Comparison of ENCODE assay signal across 7 mouse cellular contexts in genomic region chr10:14544941-14545717, GRCm38 (mm10). TPM values are rescaled to one million over a fixed set of nuclear protein-coding genes. Genes with fewer than 3 reads are reported as not detected.
DNase-seq lines count a peak whose midpoint lies in the region; ATAC-seq and TF ChIP-seq lines count a peak whose summit lies in the region.

Gene Adgrg6, minus strand, starts transcription at chr10:14545659.

- TF ChIP-seq POLR2A in thymus, adult 2 months (IDR thresholded peaks at IDR 0.05; ENCODE audit: control insufficient read depth, extremely low read depth, insufficient read depth, low read length, poor library complexity): no peak

- no peaks in the 10 kb centered on the region for H3K36me3 ChIP-seq in hindbrain, postnatal 0 days (ENCODE audit: insufficient read depth, low read length)
- H3K36me3 ChIP-seq in liver, embryonic 12.5 days: no peaks in the 10 kb centered on the region
- no peaks in the 10 kb centered on the region for H3K36me3 ChIP-seq in midbrain, postnatal 0 days (ENCODE audit: insufficient read depth, low read length)
- H3K36me3 ChIP-seq in thymus, adult 2 months (ENCODE audit: control insufficient read depth, insufficient read depth, low read length): no peaks in the 10 kb centered on the region

- peak; percentile 81 for ATAC-seq in hindbrain, postnatal 0 days
- no peak; the same call in 1 of the 2 replicates for ATAC-seq in liver, embryonic 12.5 days
- ATAC-seq in midbrain, postnatal 0 days (ENCODE audit: low FRiP score): peak; percentile 62

- under 1% methylated on average over 78 of the region's 81 CpGs for WGBS in hindbrain, postnatal 0 days
- under 1% methylated on average over 81 of the region's 81 CpGs for WGBS in liver, embryonic 12.5 days (ENCODE audit: insufficient replicate concordance)
- WGBS in midbrain, postnatal 0 days: under 1% methylated on average over 80 of the region's 81 CpGs
- WGBS in thymus, adult 2 months: 1% methylated on average over 81 of the region's 81 CpGs

- H3K9ac ChIP-seq in hindbrain, postnatal 0 days (replicated peaks; ENCODE audit: low read length): peak within 1 kb of the TSS; percentile 51
- H3K9ac ChIP-seq in liver, embryonic 12.5 days: peak within 1 kb of the TSS; percentile 27; the same call in 1 of the 2 replicates
- peak within 1 kb of the TSS; percentile 54 for H3K9ac ChIP-seq in midbrain, postnatal 0 days (replicated peaks; ENCODE audit: low read length, poor library complexity, severe bottlenecking)

- DNase-seq in adrenal gland, adult 18-20 months (ENCODE audit: low spot score in 2 of 2): peak; percentile 13 to 44
- peak; percentile 44 to 52 for DNase-seq in cerebellum, postnatal 10 days
- peak; percentile 32 for DNase-seq in gastrocnemius, postnatal 25 days
- peak; percentile 39 for DNase-seq in hindbrain, postnatal 0 days (ENCODE audit: low spot score)
- DNase-seq in midbrain, postnatal 0 days (ENCODE audit: low spot score): no peak
- no peak for DNase-seq in thymus, adult 2 months

- H3K4me3 ChIP-seq in hindbrain, postnatal 0 days (ENCODE audit: low read length): peak within 1 kb of the TSS; percentile 80
- H3K4me3 ChIP-seq in liver, embryonic 12.5 days: peak within 1 kb of the TSS; percentile 58
- H3K4me3 ChIP-seq in midbrain, postnatal 0 days (ENCODE audit: low read depth, low read length): peak within 1 kb of the TSS; percentile 80
- H3K4me3 ChIP-seq in thymus, adult 2 months (ENCODE audit: control insufficient read depth, insufficient read depth, low read length): peak within 1 kb of the TSS; percentile 1

- H3K27me3 ChIP-seq in hindbrain, postnatal 0 days (ENCODE audit: insufficient read depth, low read length): peaks cover 5% of the 10 kb centered on the region; the same call in 1 of the 2 replicates
- H3K27me3 ChIP-seq in liver, embryonic 12.5 days (replicated peaks): peaks cover 38% of the 10 kb centered on the region
- H3K27me3 ChIP-seq in midbrain, postnatal 0 days (ENCODE audit: insufficient read depth, low read length): peaks cover 6% of the 10 kb centered on the region
- H3K27me3 ChIP-seq in thymus, adult 2 months (ENCODE audit: control insufficient read depth, insufficient read depth, low read length): peaks cover 6% of the 10 kb centered on the region; the same call in 1 of the 2 replicates

- H3K4me1 ChIP-seq in hindbrain, postnatal 0 days (ENCODE audit: insufficient read depth, low read length): no peaks in the 10 kb centered on the region
- no peaks in the 10 kb centered on the region for H3K4me1 ChIP-seq in liver, embryonic 12.5 days
- no peaks in the 10 kb centered on the region for H3K4me1 ChIP-seq in midbrain, postnatal 0 days (ENCODE audit: insufficient read depth, low read length)
- no peaks in the 10 kb centered on the region for H3K4me1 ChIP-seq in thymus, adult 2 months (replicated peaks; ENCODE audit: control insufficient read depth, insufficient read depth, low read length)

- no peak for TF ChIP-seq CTCF in hindbrain, postnatal 0 days (IDR thresholded peaks at IDR 0.05; ENCODE audit: low read depth)
- no peak for TF ChIP-seq CTCF in midbrain, postnatal 0 days (IDR thresholded peaks at IDR 0.05)
- no peak for TF ChIP-seq CTCF in thymus, adult 2 months (IDR thresholded peaks at IDR 0.05; ENCODE audit: borderline replicate concordance, control insufficient read depth, extremely low read depth, insufficient read depth, low read length, poor library complexity)

- peak within 1 kb of the TSS; percentile 100 for H3K4me2 ChIP-seq in hindbrain, postnatal 0 days (ENCODE audit: low read depth, low read length)
- peak within 1 kb of the TSS; percentile 74 for H3K4me2 ChIP-seq in liver, embryonic 12.5 days
- H3K4me2 ChIP-seq in midbrain, postnatal 0 days (ENCODE audit: low read depth, low read length, poor library complexity, severe bottlenecking): peak within 1 kb of the TSS; percentile 100

- no peaks in the 10 kb centered on the region for H3K9me3 ChIP-seq in hindbrain, postnatal 0 days (ENCODE audit: low read length)
- H3K9me3 ChIP-seq in liver, embryonic 12.5 days (replicated peaks): no peaks in the 10 kb centered on the region
- H3K9me3 ChIP-seq in midbrain, postnatal 0 days (ENCODE audit: low read length): no peaks in the 10 kb centered on the region

- no peak within 1 kb of the TSS; the same call in 1 of the 2 replicates for H3K27ac ChIP-seq in hindbrain, postnatal 0 days
- no peak within 1 kb of the TSS for H3K27ac ChIP-seq in liver, embryonic 12.5 days
- no peak within 1 kb of the TSS for H3K27ac ChIP-seq in midbrain, postnatal 0 days (ENCODE audit: low read depth, low read length)
- H3K27ac ChIP-seq in thymus, adult 2 months (ENCODE audit: control insufficient read depth, insufficient read depth, low read length): no peak within 1 kb of the TSS

RNA-seq across cellular contexts. Expression of gene Adgrg6, which starts in this region (rescaled TPM):
- total RNA-seq in adrenal gland, adult 18-20 months (2021): 1 to 10 TPM; 1.9 to 2.4 TPM
- 1 to 10 TPM in 1 of 2 experiments, under 1 TPM in 1; 1.00 to 1.5 TPM for total RNA-seq in gastrocnemius, postnatal 25 days (2021)
- total RNA-seq in hindbrain, postnatal 0 days (2014; rRNA removed): 5.0 and 6.1 TPM in 2 replicates
- 2.2 and 2.4 TPM in 2 replicates for polyA plus RNA-seq in hindbrain, postnatal 0 days (2015; fragmentation: Nextera tagmentation; extraction: Ambion mirVana)
- 0.78 and 1.1 TPM in 2 replicates for polyA plus RNA-seq in liver, embryonic 12.5 days (2016; fragmentation: Nextera tagmentation; extraction: Ambion mirVana)
- total RNA-seq in midbrain, postnatal 0 days (2014; rRNA removed): 3.0 and 5.5 TPM in 2 replicates
- polyA plus RNA-seq in midbrain, postnatal 0 days (2015; fragmentation: Nextera tagmentation; extraction: Ambion mirVana): 0.86 and 1.6 TPM in 2 replicates
- 0.93 and 1.1 TPM in 2 replicates for polyA plus RNA-seq in thymus, adult 2 months (2012; rRNA removed)

Comparison
In these comparisons a context has a peak if more than half of its experiments do, and no peak if none do; other contexts are left out.
1. DNase-seq: peak in adrenal gland, adult 18-20 months (2 of 2), cerebellum, postnatal 10 days (2 of 2), gastrocnemius, postnatal 25 days (single experiment) and hindbrain, postnatal 0 days (single experiment); none in midbrain, postnatal 0 days (single experiment) and thymus, adult 2 months (single experiment).
2. H3K4me3 ChIP-seq: peak in every context shown above with its lines; median percentile 80 in hindbrain, postnatal 0 days; 80 in midbrain, postnatal 0 days; 58 in liver, embryonic 12.5 days; 1 in thymus, adult 2 months.
3. Peak in every context shown above with its lines, with median percentiles within 50 percentile points of each other: H3K4me2 ChIP-seq and H3K9ac ChIP-seq.